Mouse (Mus musculus) macrophage (primary cell): ENCODE measurements around the gene Mrpl38. TPM values are rescaled to one million over a fixed set of nuclear protein-coding genes. Genes with fewer than 3 reads are reported as not detected.

Experiments
- H3K27ac ChIP-seq: fragments of 350-480 bp; formaldehyde crosslinking; 2 replicates; pipeline ENCODE4 v1.9.0; 2021
- H3K36me3 ChIP-seq: fragments of 350-480 bp; formaldehyde crosslinking; 2 replicates; pipeline ENCODE4 v1.9.0; 2021; ENCODE audit errors: inconsistent target
- H3K4me3 ChIP-seq: fragments of 350-480 bp; formaldehyde crosslinking; 2 replicates; pipeline ENCODE4 v1.9.0; 2021; ENCODE audit errors: inconsistent target
- H3K79me2 ChIP-seq: fragments of 350-480 bp; formaldehyde crosslinking; 2 replicates; pipeline ENCODE4 v1.9.0; 2021; ENCODE audit errors: inconsistent target
- WGBS: methylation state at CpG from one replicate; pipeline ENCODE4 v1.1.7; 2026; ENCODE audit warnings: inconsistent platforms; ENCODE audit not compliant: missing documents; 5-methylcytosine and 5-hydroxymethylcytosine counted together
- polyA plus RNA-seq: library from polyadenylated mRNA; stranded (reverse); fragments of 250-400 nt; gene quantifications from 3 replicates; pipeline ENCODE4 v1.2.4, GENCODE M21; 2018; ENCODE audit warnings: inconsistent platforms

The Mrpl38 gene
- polyA plus RNA-seq, 1 experiment from 2014 or later = 13.6 TPM

- no peak overlapping the region for H3K4me3 ChIP-seq
- H3K27ac ChIP-seq = no peak overlapping the region
- peaks cover 62% of the 10 kb centered on the region for H3K79me2 ChIP-seq
- H3K36me3 ChIP-seq = peaks cover 51% of the 10 kb centered on the region
- 80% methylated on average over 6 of the region's 6 CpGs for WGBS
Observed at GRCm38 (mm10) chr11:116084166-116084565, 54.5 kb downstream of the Mrpl38 start.

GRCm38 (mm10) chr11:116083096-116083672 is 55.5 kb downstream of the Mrpl38 start:
- Histone ChIP-seq H3K4me3 (no peak overlapping the region), H3K36me3 (peaks cover 54% of the 10 kb centered on the region), H3K27ac (no peak overlapping the region), H3K79me2 (peaks cover 62% of the 10 kb centered on the region)
- WGBS = 90% methylated on average over 14 of the region's 14 CpGs

Other genes with a start within 250 kb of the Mrpl38 start
- gene Smim5, start 238.9 kb downstream of the Mrpl38 start, polyA plus RNA-seq = 0.24 TPM in 1 of 3 replicates, not detected in the others
- gene Smim6, start 226.9 kb downstream of the Mrpl38 start, polyA plus RNA-seq = not detected in 3 replicates
- 25.1 to 51.8 TPM (median 29.4 TPM) in 3 replicates for gene Sap30bp, start 205.6 kb downstream of the Mrpl38 start, polyA plus RNA-seq
- 9.2 to 13.0 TPM (median 10.3 TPM) in 3 replicates for gene Recql5, start 205.4 kb downstream of the Mrpl38 start, polyA plus RNA-seq
- not detected in 3 replicates for gene Itgb4, start 164.2 kb downstream of the Mrpl38 start, polyA plus RNA-seq
- 7.6 to 30.8 TPM (median 14.0 TPM) in 3 replicates for gene Galk1, start 126.1 kb downstream of the Mrpl38 start, polyA plus RNA-seq
- gene H3f3b, start 110.9 kb downstream of the Mrpl38 start, polyA plus RNA-seq = 470 to 740 TPM (median 693 TPM) in 3 replicates
- gene Unk, start 108.5 kb downstream of the Mrpl38 start, polyA plus RNA-seq = 12.2 to 20.0 TPM (median 19.4 TPM) in 3 replicates
- gene Unc13d, start 60.9 kb downstream of the Mrpl38 start, polyA plus RNA-seq = 10.9 to 18.9 TPM (median 16.8 TPM) in 3 replicates
- 130 to 281 TPM (median 182 TPM) in 3 replicates for gene Wbp2, start 51.9 kb downstream of the Mrpl38 start, polyA plus RNA-seq
- 9.4 to 36.9 TPM (median 26.2 TPM) in 3 replicates for gene Trim47, start 11.7 kb downstream of the Mrpl38 start, polyA plus RNA-seq
- 12.2 to 14.3 TPM (median 12.8 TPM) in 3 replicates for gene Trim65, start 7.7 kb downstream of the Mrpl38 start, polyA plus RNA-seq
- gene Fbf1, start 29.3 kb upstream of the Mrpl38 start, polyA plus RNA-seq = 13.2 to 15.0 TPM (median 14.6 TPM) in 3 replicates
- 35.1 to 61.5 TPM (median 55.2 TPM) in 3 replicates for gene Ten1, start 60.0 kb upstream of the Mrpl38 start, polyA plus RNA-seq
- 52.6 to 66.6 TPM (median 52.9 TPM) in 3 replicates for gene Acox1, start 60.2 kb upstream of the Mrpl38 start, polyA plus RNA-seq
- gene Evpl, start 99.2 kb upstream of the Mrpl38 start, polyA plus RNA-seq = not detected in 3 replicates
- 50.2 to 71.9 TPM (median 56.6 TPM) in 3 replicates for gene Srp68, start 135.3 kb upstream of the Mrpl38 start, polyA plus RNA-seq
- gene Galr2, start 142.1 kb upstream of the Mrpl38 start, polyA plus RNA-seq = not detected in 3 replicates
- 22.2 to 30.5 TPM (median 26.9 TPM) in 3 replicates for gene Exoc7, start 168.4 kb upstream of the Mrpl38 start, polyA plus RNA-seq
- not detected in 3 replicates for gene Foxj1, start 196.5 kb upstream of the Mrpl38 start, polyA plus RNA-seq